Mouse (Mus musculus): Measurements from ENCODE around the gene Lce3b.

DNA sequence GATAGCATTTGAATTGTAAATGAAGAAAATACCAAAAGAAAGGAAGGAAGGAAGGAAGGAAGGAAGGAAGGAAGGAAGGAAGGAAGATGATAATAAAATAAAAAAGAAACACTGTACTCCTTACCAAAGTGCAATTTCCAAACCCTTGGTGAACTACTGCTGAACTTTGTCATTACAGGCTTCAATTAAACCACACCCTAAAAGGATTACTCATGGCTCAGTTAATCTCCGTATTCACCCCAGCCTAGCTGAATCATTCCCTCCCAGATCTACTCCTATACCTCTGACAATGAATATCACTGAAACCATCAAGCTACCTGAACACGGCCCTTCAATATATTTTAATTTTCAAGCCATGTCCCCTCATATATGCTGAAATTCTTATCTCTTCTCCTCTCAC is 45.7 kb downstream of the Lce3b start:
- TF ChIP-seq CTCF (IDR thresholded peaks at IDR 0.05; ENCODE audit: insufficient read depth, low read depth, low read length) (no peak), POLR2A (IDR thresholded peaks at IDR 0.05; ENCODE audit: insufficient read depth, low read depth, low read length) (no peak)
